Mouse (Mus musculus): Measurements from ENCODE around the gene Dcst1.

GRCm38 (mm10) chr3:89328623-89329022 lies 36.4 kb downstream of the Dcst1 start:
- TF ChIP-seq CTCF (IDR thresholded peaks at IDR 0.05; ENCODE audit: low read depth) (no peak), EP300 (IDR thresholded peaks at IDR 0.05; ENCODE audit: low read depth) (no peak)
